Mouse (Mus musculus) liver, postnatal 0 days (tissue): ENCODE data around the gene Adam8.

ENCODE experiments used
- CTCF ChIP-seq: sonication (generic); IDR thresholded peaks from 2 replicates; pipeline ENCODE4 v1.5.1; 2016; ENCODE audit warnings: antibody characterized with exemption, low read depth
- EP300 ChIP-seq: IDR thresholded peaks from 2 replicates; pipeline ENCODE4 v1.6.1; 2016; ENCODE audit warnings: antibody characterized with exemption, low read depth, mild to moderate bottlenecking

DNA sequence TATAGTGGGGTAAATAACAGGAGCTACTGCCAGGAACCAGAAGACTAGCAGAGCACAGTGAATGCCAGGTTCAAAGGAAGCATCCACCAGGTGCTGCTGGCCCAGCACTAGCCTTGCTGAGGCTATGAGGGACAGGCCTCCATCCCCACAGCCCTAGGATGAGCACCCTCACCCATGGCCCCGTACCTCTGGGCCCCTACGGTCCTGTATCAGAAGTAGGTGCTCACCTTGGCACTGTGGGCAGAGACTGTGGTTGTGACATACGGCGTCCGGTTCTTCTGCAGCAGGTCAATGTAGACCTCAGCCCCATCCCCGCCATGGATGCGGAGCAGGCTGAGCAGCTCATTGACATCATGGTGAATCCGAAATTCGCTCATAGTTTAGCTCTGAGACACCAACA is 41.0 kb upstream of the Adam8 start:
- TF ChIP-seq EP300: no peak
- no peak for TF ChIP-seq CTCF
